Mouse (Mus musculus) forebrain, embryonic 16.5 days (tissue): ENCODE measurements around the gene Tpk1. TPM values are rescaled to one million over a fixed set of nuclear protein-coding genes. Genes with fewer than 3 reads are reported as not detected.

Experiments used
- ATAC-seq: fragments of 200-750 bp; cut with Nextera tagmentation; 2 replicates; pipeline ENCODE4 v1.8.0; 2017; ENCODE audit warnings: mild to moderate bottlenecking, moderate library complexity
- H3K27ac ChIP-seq: fragments of 300-500 bp; sonication (generic); 2 replicates; pipeline ENCODE4 v1.5.1; 2014; ENCODE audit warnings: low read length, control low read depth
- H3K27me3 ChIP-seq: fragments of 300-500 bp; sonication (generic); replicated peaks from 2 replicates; pipeline ENCODE4 v1.6.1; 2014; ENCODE audit warnings: low read length; ENCODE audit not compliant: control insufficient read depth, insufficient read depth
- H3K36me3 ChIP-seq: fragments of 300-500 bp; sonication (generic); 2 replicates; pipeline ENCODE4 v1.6.1; 2014; ENCODE audit not compliant: control insufficient read depth, insufficient read depth
- H3K4me1 ChIP-seq: fragments of 300-500 bp; sonication (generic); replicated peaks from 2 replicates; pipeline ENCODE4 v1.6.1; 2014; ENCODE audit warnings: low read length; ENCODE audit not compliant: control insufficient read depth, insufficient read depth
- H3K4me2 ChIP-seq: fragments of 300-500 bp; sonication (generic); 2 replicates; pipeline ENCODE4 v1.6.1; 2014; ENCODE audit warnings: mild to moderate bottlenecking, low read length, control low read depth
- H3K4me3 ChIP-seq: fragments of 300-500 bp; sonication (generic); replicated peaks from 2 replicates; pipeline ENCODE4 v1.5.1; 2014; ENCODE audit warnings: mild to moderate bottlenecking, low read length, control low read depth
- H3K9ac ChIP-seq: fragments of 300-500 bp; sonication (generic); replicated peaks from 2 replicates; pipeline ENCODE4 v1.6.1; 2014; ENCODE audit warnings: low read depth, low read length, control low read depth
- H3K9me3 ChIP-seq: fragments of 300-500 bp; sonication (generic); 2 replicates; pipeline ENCODE4 v1.6.1; 2016; ENCODE audit warnings: low read length; ENCODE audit not compliant: control insufficient read depth
- WGBS: fragments of 180-500 bp; shearing (Covaris S2); extraction: QIAGEN DNeasy Blood & Tissue Kit; methylation state at CpG from one replicate; pipeline ENCODE4 v1.1.7; 2014; 5-methylcytosine and 5-hydroxymethylcytosine counted together
- polyA plus RNA-seq: library from polyadenylated mRNA; unstranded; fragments of >200 nt; fragmentation: Nextera tagmentation; extraction: Ambion mirVana; gene quantifications from 2 replicates; pipeline ENCODE4 v1.2.1, GENCODE M21; 2015

The Tpk1 gene
- polyA plus RNA-seq, 1 experiment from 2014 or later = 8.1 TPM

- no peak overlapping the region for H3K4me3 ChIP-seq
- H3K4me1 ChIP-seq = peaks cover 2% of the 10 kb centered on the region; the same call in 1 of the 2 replicates
- no peak for ATAC-seq
- H3K27me3 ChIP-seq = no peaks in the 10 kb centered on the region
- no peaks in the 10 kb centered on the region for H3K36me3 ChIP-seq
- H3K27ac ChIP-seq = no peak overlapping the region
- H3K9me3 ChIP-seq = no peaks in the 10 kb centered on the region
- H3K4me2 ChIP-seq = no peak overlapping the region
- H3K9ac ChIP-seq = no peak overlapping the region
- WGBS = 94% methylated on average over 1 of the region's 1 CpGs
Observed at GRCm38 (mm10) chr6:43645105-43645504, 21.0 kb downstream of the Tpk1 start.

DNA sequence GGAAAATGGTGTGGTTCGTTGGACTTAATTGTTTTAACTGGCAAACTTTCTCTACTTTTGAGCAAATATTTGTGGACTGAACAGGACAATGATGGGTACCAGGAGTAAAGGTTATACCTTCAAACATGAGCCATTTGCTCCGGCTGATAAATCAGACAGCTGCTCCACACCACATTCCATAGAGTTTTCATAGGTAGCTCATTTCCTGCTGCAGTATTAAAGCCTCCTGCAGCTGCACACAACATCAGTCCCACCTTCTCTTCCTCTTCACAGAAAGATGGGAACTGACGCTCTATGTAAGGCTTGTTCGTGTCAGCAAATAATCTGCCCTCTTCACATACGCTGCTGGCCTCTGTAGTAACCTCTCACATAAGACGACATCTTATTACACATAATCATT, 22.4 kb downstream of the Tpk1 start:
- H3K27me3 ChIP-seq = no peaks in the 10 kb centered on the region
- no peak overlapping the region for H3K27ac ChIP-seq
- WGBS = 93% methylated on average over 6 of the region's 6 CpGs
- H3K9me3 ChIP-seq = no peaks in the 10 kb centered on the region
- no peak overlapping the region for H3K9ac ChIP-seq
- H3K4me1 ChIP-seq = no peaks in the 10 kb centered on the region
- H3K4me2 ChIP-seq = no peak overlapping the region
- H3K4me3 ChIP-seq = no peak overlapping the region
- H3K36me3 ChIP-seq = no peaks in the 10 kb centered on the region
- no peak for ATAC-seq

GRCm38 (mm10) chr6:43642375-43642774, 23.7 kb downstream of the Tpk1 start:
- 76% methylated on average over 5 of the region's 5 CpGs for WGBS
- Histone ChIP-seq H3K9me3 (no peaks in the 10 kb centered on the region), H3K4me2 (no peak overlapping the region), H3K4me1 (no peaks in the 10 kb centered on the region), H3K36me3 (no peaks in the 10 kb centered on the region), H3K4me3 (no peak overlapping the region), H3K9ac (no peak overlapping the region), H3K27ac (no peak overlapping the region), H3K27me3 (no peaks in the 10 kb centered on the region)
- no peak for ATAC-seq

GRCm38 (mm10) chr6:43640621-43641020, 25.5 kb downstream of the Tpk1 start:
- Histone ChIP-seq H3K27me3 (no peaks in the 10 kb centered on the region), H3K27ac (no peak overlapping the region), H3K4me1 (no peaks in the 10 kb centered on the region), H3K36me3 (no peaks in the 10 kb centered on the region), H3K9ac (no peak overlapping the region), H3K4me2 (no peak overlapping the region), H3K4me3 (no peak overlapping the region), H3K9me3 (no peaks in the 10 kb centered on the region)
- no peak for ATAC-seq

- WGBS = 93% methylated on average over 1 of the region's 1 CpGs
Observed at GRCm38 (mm10) chr6:43638865-43639264, 27.2 kb downstream of the Tpk1 start.

DNA sequence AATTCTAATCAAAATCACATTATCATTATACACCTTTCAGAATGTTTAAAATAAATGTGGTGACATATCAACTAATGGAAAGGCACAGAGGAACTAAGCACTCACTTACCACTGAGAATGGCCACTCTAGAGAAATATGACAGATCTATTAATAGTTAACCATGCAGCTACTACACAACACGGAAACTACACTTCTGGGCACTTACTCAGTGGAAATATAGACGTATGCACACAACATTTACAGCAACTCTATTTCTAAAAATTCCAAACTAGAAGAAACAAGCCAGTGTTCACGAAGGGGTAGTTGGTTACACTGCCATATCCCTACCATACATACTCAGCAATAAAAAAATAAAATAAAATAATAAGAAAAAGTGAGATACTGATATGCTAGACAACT, 28.0 kb downstream of the Tpk1 start:
- Histone ChIP-seq H3K27ac (no peak overlapping the region), H3K9ac (no peak overlapping the region), H3K4me1 (no peaks in the 10 kb centered on the region), H3K9me3 (no peaks in the 10 kb centered on the region), H3K4me2 (no peak overlapping the region), H3K27me3 (no peaks in the 10 kb centered on the region), H3K4me3 (no peak overlapping the region), H3K36me3 (no peaks in the 10 kb centered on the region)
- WGBS = 90% methylated on average over 3 of the region's 3 CpGs
- ATAC-seq = no peak

More at GRCm38 (mm10) chr6:43638865-43639264, 27.2 kb downstream of the Tpk1 start:
- no peak for ATAC-seq
- no peak overlapping the region for H3K4me2 ChIP-seq
- no peaks in the 10 kb centered on the region for H3K4me1 ChIP-seq
- H3K36me3 ChIP-seq = no peaks in the 10 kb centered on the region
- H3K9ac ChIP-seq = no peak overlapping the region
- H3K9me3 ChIP-seq = no peaks in the 10 kb centered on the region
- no peak overlapping the region for H3K4me3 ChIP-seq
- no peak overlapping the region for H3K27ac ChIP-seq
- no peaks in the 10 kb centered on the region for H3K27me3 ChIP-seq

DNA sequence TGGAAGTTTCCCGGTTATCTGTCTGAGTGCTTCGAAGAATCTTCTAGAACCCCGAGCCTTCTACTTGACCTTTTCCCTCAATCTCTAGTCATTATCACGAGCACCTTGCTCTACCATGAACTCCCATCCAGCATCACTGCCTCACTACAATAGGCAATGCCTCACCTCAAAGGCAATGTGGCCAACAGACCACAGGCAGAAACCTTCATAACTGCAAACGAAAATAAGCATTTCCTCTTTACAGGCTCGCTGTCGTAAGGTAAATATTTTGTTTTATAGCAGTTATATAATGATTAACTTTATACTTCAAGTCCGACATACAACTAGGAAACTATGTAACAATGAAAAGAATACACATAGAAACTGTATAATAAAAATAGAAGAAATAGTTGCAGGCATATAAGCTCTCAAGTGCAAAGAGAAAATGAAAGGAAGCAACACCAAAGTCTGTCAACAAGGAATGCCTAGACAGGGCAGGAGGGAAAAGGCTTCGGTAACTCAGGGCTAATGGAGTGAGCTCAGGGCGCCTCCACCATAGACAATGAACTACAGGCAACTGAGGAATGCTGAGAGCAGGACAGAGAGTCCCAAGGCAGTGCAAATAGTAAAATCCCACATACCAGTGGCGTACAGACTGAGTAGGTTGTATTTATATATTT, 29.0 kb downstream of the Tpk1 start:
- Histone ChIP-seq H3K27me3 (no peaks in the 10 kb centered on the region), H3K36me3 (no peaks in the 10 kb centered on the region), H3K4me2 (no peak overlapping the region), H3K9ac (no peak overlapping the region), H3K4me3 (no peak overlapping the region), H3K9me3 (no peaks in the 10 kb centered on the region), H3K4me1 (no peaks in the 10 kb centered on the region), H3K27ac (no peak overlapping the region)
- ATAC-seq = no peak
- 92% methylated on average over 11 of the region's 11 CpGs for WGBS

DNA sequence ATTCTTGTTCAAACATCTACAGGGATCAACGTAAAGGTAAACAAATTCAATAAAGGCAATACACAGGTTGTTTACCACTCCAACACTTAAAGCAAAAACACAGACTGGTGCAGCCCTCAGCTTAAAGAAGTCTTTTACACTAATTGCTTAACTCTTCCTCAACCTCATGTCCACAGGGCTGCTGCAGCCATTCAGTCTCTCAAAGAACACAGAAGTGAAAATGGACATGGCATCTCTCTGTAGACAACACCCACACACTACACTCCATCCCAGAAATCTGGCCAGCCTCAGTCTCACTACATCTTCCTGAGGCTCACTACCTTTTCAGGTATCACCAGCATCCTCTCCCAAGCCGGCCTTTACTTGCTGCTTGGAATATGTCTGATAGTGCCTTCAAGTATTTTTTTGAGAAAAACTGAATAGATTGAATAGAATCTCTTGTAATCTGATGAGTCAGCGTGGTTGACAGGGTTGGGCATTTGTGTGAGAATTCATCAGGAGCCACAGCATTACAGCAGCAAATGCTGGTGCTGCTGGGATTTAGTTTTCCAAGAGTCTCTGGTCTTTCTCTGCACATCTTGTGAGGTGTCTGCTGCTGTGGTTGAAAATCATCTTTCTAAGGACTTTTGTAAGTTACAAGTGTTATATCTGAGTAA, 32.6 kb downstream of the Tpk1 start:
- ATAC-seq = no peak
- Histone ChIP-seq H3K9ac (no peak overlapping the region), H3K36me3 (no peaks in the 10 kb centered on the region), H3K9me3 (no peaks in the 10 kb centered on the region), H3K4me3 (no peak overlapping the region), H3K4me2 (no peak overlapping the region), H3K27ac (no peak overlapping the region), H3K27me3 (no peaks in the 10 kb centered on the region), H3K4me1 (no peaks in the 10 kb centered on the region)
- WGBS = 89% methylated on average over 3 of the region's 3 CpGs

DNA sequence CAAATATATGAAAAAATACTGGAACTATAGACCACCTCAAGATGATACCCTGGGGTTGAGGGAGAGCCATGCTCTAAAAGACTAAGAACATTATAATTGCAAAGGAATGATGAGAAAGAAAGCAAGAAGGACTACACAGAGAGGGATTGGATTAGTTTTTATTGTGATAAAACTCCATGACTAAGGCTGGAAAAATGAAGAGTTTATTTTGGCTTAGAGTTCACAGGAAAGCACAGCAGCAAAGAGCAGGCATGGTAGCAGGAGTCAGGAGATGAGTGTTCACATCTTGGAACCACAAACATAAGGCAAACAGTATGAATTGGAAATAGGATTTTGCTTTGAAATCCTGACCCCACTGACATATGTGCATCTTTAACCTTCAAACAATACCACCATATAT, 33.2 kb downstream of the Tpk1 start:
- H3K27me3 ChIP-seq = no peaks in the 10 kb centered on the region
- ATAC-seq = no peak
- H3K36me3 ChIP-seq = no peaks in the 10 kb centered on the region
- H3K4me1 ChIP-seq = no peaks in the 10 kb centered on the region
- H3K9me3 ChIP-seq = no peaks in the 10 kb centered on the region
- no peak overlapping the region for H3K4me2 ChIP-seq
- no peak overlapping the region for H3K27ac ChIP-seq
- no peak overlapping the region for H3K9ac ChIP-seq
- no peak overlapping the region for H3K4me3 ChIP-seq
